In genomic region chr3:152620534-152620933, GRCm38 (mm10) we compare ENCODE assay signal across 23 mouse cellular contexts. TPM values are rescaled to one million over a fixed set of nuclear protein-coding genes. Genes with fewer than 3 reads are reported as not detected.
A peak's percentile ranks its signal among the peaks of the same experiment; 100 is the strongest.
DNase-seq lines count a peak whose midpoint lies in the region; ATAC-seq and TF ChIP-seq lines count a peak whose summit lies in the region.
"Had no signal": no experiment of that assay in that cellular context is flagged by ENCODE, and none has a peak within 500 bp of the region (broad histone marks: within the 10 kb centered on the region; RNA-seq: fewer than 3 reads in every experiment).

No protein-coding gene starts in this region.

- DNase-seq in forebrain, embryonic 11.5 days (ENCODE audit: low spot score), result peak; percentile 45
- no peak for DNase-seq in forebrain, postnatal 0 days
- DNase-seq in neural tube, embryonic 10.5 days (ENCODE audit: extremely low spot score, low spot score), result no peak
- DNase-seq in gastrocnemius, postnatal 10 days, result no peak
- no peak for DNase-seq in thymus, postnatal 0 days (ENCODE audit: low spot score)
- no peak for DNase-seq in cerebellum, adult 11-12 months
- DNase-seq: adrenal gland, postnatal 36 days; cerebellum, adult 2 months; cerebellum, postnatal 36 days; kidney, adult 9 months; kidney, postnatal 25 days; lung, adult 2 months; lung, postnatal 36 days; thymus, postnatal 36 days had no signal

- H3K9ac ChIP-seq in forebrain, embryonic 11.5 days (ENCODE audit: low read length), result no peak overlapping the region
- no peak overlapping the region for H3K9ac ChIP-seq in forebrain, postnatal 0 days
- no peak overlapping the region for H3K9ac ChIP-seq in neural tube, embryonic 12.5 days
- H3K9ac ChIP-seq in midbrain, embryonic 15.5 days, result no peak overlapping the region; the same call in none of the 2 replicates
- H3K9ac ChIP-seq: embryonic facial prominence, embryonic 15.5 days; heart, embryonic 12.5 days; liver, embryonic 12.5 days had no signal

- TF ChIP-seq CTCF in forebrain, postnatal 0 days (IDR thresholded peaks at IDR 0.05; ENCODE audit: low read depth), result no peak

- no peak overlapping the region for H3K27ac ChIP-seq in forebrain, embryonic 11.5 days (ENCODE audit: low read depth, low read length)
- no peak overlapping the region for H3K27ac ChIP-seq in forebrain, postnatal 0 days (ENCODE audit: low read depth, low read length)
- H3K27ac ChIP-seq in neural tube, embryonic 12.5 days, result no peak overlapping the region
- H3K27ac ChIP-seq in midbrain, embryonic 15.5 days, result no peak overlapping the region
- H3K27ac ChIP-seq: embryonic facial prominence, embryonic 15.5 days; hindbrain, postnatal 0 days; liver, embryonic 12.5 days had no signal

- no peaks in the 10 kb centered on the region for H3K27me3 ChIP-seq in forebrain, embryonic 11.5 days (ENCODE audit: control insufficient read depth, insufficient read depth, low read length)
- no peaks in the 10 kb centered on the region for H3K27me3 ChIP-seq in forebrain, postnatal 0 days (ENCODE audit: insufficient read depth, low read length)
- no peaks in the 10 kb centered on the region for H3K27me3 ChIP-seq in neural tube, embryonic 12.5 days (replicated peaks)
- H3K27me3 ChIP-seq in midbrain, embryonic 15.5 days (replicated peaks), result no peaks in the 10 kb centered on the region
- H3K27me3 ChIP-seq: embryonic facial prominence, embryonic 15.5 days; heart, embryonic 12.5 days; liver, embryonic 12.5 days had no signal

- peak overlapping the region; percentile 12; the same call in 1 of the 2 replicates for H3K4me2 ChIP-seq in forebrain, embryonic 11.5 days (ENCODE audit: low read depth, low read length, severe bottlenecking)
- H3K4me2 ChIP-seq in forebrain, postnatal 0 days (ENCODE audit: low read depth), result no peak overlapping the region
- H3K4me2 ChIP-seq in neural tube, embryonic 12.5 days (replicated peaks), result peak overlapping the region; percentile 20; the same call in 1 of the 2 replicates
- peak overlapping the region; percentile 34 for H3K4me2 ChIP-seq in midbrain, embryonic 15.5 days
- H3K4me2 ChIP-seq: embryonic facial prominence, embryonic 15.5 days; heart, embryonic 12.5 days; liver, embryonic 12.5 days had no signal

- ATAC-seq in forebrain, embryonic 11.5 days (replicated peaks; ENCODE audit: low FRiP score), result no peak
- no peak for ATAC-seq in forebrain, postnatal 0 days
- ATAC-seq in neural tube, embryonic 12.5 days (ENCODE audit: low FRiP score, low read depth), result no peak
- ATAC-seq in midbrain, embryonic 15.5 days (replicated peaks), result no peak
- ATAC-seq: hindbrain, postnatal 0 days; liver, embryonic 12.5 days had no signal

- peaks cover 3% of the 10 kb centered on the region; the same call in 1 of the 2 replicates for H3K4me1 ChIP-seq in forebrain, embryonic 11.5 days (replicated peaks; ENCODE audit: control insufficient read depth, insufficient read depth, low read length)
- no peaks in the 10 kb centered on the region for H3K4me1 ChIP-seq in forebrain, postnatal 0 days (ENCODE audit: insufficient read depth)
- 0 out of 2 replicates have a peak, but pooled peaks cover 6% of the 10 kb centered on the region for H3K4me1 ChIP-seq in neural tube, embryonic 12.5 days
- peaks cover 7% of the 10 kb centered on the region; the same call in 1 of the 2 replicates for H3K4me1 ChIP-seq in midbrain, embryonic 15.5 days
- H3K4me1 ChIP-seq: embryonic facial prominence, embryonic 15.5 days; heart, embryonic 12.5 days; liver, embryonic 12.5 days had no signal

- no peaks in the 10 kb centered on the region for H3K9me3 ChIP-seq in forebrain, embryonic 11.5 days (ENCODE audit: control insufficient read depth, low read length)
- no peaks in the 10 kb centered on the region for H3K9me3 ChIP-seq in forebrain, postnatal 0 days (ENCODE audit: low read length)
- H3K9me3 ChIP-seq in neural tube, embryonic 12.5 days, result no peaks in the 10 kb centered on the region
- no peaks in the 10 kb centered on the region for H3K9me3 ChIP-seq in midbrain, embryonic 15.5 days
- H3K9me3 ChIP-seq: embryonic facial prominence, embryonic 15.5 days; G1E; heart, embryonic 12.5 days; liver, embryonic 12.5 days had no signal

- WGBS in forebrain, embryonic 11.5 days, result 36% methylated on average over 11 of the region's 11 CpGs
- WGBS in forebrain, postnatal 0 days, result 27% methylated on average over 11 of the region's 11 CpGs
- WGBS in neural tube, embryonic 12.5 days, result 31% methylated on average over 11 of the region's 11 CpGs
- 21% methylated on average over 11 of the region's 11 CpGs for WGBS in midbrain, embryonic 15.5 days

- H3K36me3 ChIP-seq in forebrain, embryonic 11.5 days (ENCODE audit: control insufficient read depth, insufficient read depth, low read length), result no peaks in the 10 kb centered on the region
- no peaks in the 10 kb centered on the region for H3K36me3 ChIP-seq in forebrain, postnatal 0 days (ENCODE audit: insufficient read depth)
- no peaks in the 10 kb centered on the region for H3K36me3 ChIP-seq in neural tube, embryonic 12.5 days
- no peaks in the 10 kb centered on the region for H3K36me3 ChIP-seq in midbrain, embryonic 15.5 days (replicated peaks)
- H3K36me3 ChIP-seq: embryonic facial prominence, embryonic 15.5 days; G1E; heart, embryonic 12.5 days; liver, embryonic 12.5 days had no signal

- no peak overlapping the region for H3K4me3 ChIP-seq in forebrain, embryonic 11.5 days (ENCODE audit: low read depth, low read length)
- H3K4me3 ChIP-seq in forebrain, postnatal 0 days (ENCODE audit: low read depth, low read length), result no peak overlapping the region
- no peak overlapping the region for H3K4me3 ChIP-seq in neural tube, embryonic 12.5 days
- H3K4me3 ChIP-seq in midbrain, embryonic 15.5 days, result no peak overlapping the region
- H3K4me3 ChIP-seq: embryonic facial prominence, embryonic 15.5 days; heart, embryonic 12.5 days; liver, embryonic 12.5 days had no signal

RNA-seq across cellular contexts. Expression of gene Ak5, which starts 47.6 kb away (rescaled TPM):
- polyA plus RNA-seq in forebrain, embryonic 11.5 days (2014; fragmentation: Nextera tagmentation; extraction: Ambion mirVana), result 0.87 and 0.92 TPM in 2 replicates
- total RNA-seq in forebrain, postnatal 0 days (2014; rRNA removed), result 14.6 and 14.8 TPM in 2 replicates
- polyA plus RNA-seq in forebrain, postnatal 0 days (2015; fragmentation: Nextera tagmentation; extraction: Ambion mirVana), result 18.0 and 27.2 TPM in 2 replicates
- polyA plus RNA-seq in neural tube, embryonic 12.5 days (2016; fragmentation: Nextera tagmentation; extraction: Ambion mirVana), result 1.5 and 2.4 TPM in 2 replicates
- 12.2 and 13.7 TPM in 2 replicates for polyA plus RNA-seq in midbrain, embryonic 15.5 days (2015; fragmentation: Nextera tagmentation; extraction: Ambion mirVana)
- 1 to 10 TPM; 1.7 to 5.3 TPM for total RNA-seq in gastrocnemius, postnatal 10 days (2021)
- 0.14 TPM in 1 of 2 replicates, not detected in the other for polyA plus RNA-seq in thymus, postnatal 0 days (2015; fragmentation: Nextera tagmentation; extraction: Ambion mirVana)
- total RNA-seq: heart, postnatal 25 days; megakaryocyte-erythroid progenitor cell, adult 5-6 weeks had no signal
- polyA plus RNA-seq: G1E had no signal
